Mouse (Mus musculus): ENCODE data around the gene Shank3. TPM values are rescaled to one million over a fixed set of nuclear protein-coding genes. Genes with fewer than 3 reads are reported as not detected.

Gene Shank3
- total and polyA plus RNA-seq, 2 experiments from 2014 or later, result 8.7 to 61.8 TPM

DNA sequence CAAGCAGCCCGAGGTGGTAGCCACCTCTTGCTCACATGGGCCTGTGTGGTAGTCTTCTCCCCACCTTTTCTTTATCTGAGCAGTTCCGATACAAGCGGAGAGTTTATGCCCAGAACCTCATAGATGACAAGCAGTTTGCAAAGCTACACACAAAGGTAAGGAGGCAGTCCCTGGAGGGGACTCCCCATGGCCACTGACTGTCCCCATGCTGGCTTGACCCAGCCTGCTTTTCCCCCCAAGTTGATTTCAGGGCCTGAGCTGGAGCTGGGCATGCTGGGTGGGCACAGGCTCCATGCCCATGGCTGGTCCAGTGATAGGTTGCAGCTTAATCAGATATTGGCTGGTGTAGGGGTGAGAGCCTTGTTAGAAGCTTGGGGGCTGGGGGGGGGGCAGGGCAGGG, 1.9 kb downstream of the Shank3 start:
- Histone ChIP-seq H3K36me3 (ENCODE audit: insufficient read depth, low read length) (peaks cover 5% of the 10 kb centered on the region; the same call in 1 of the 2 replicates), H3K27me3 (ENCODE audit: insufficient read depth, low read length) (no peaks in the 10 kb centered on the region), H3K4me1 (ENCODE audit: insufficient read depth, low read length) (peaks cover 5% of the 10 kb centered on the region; the same call in 1 of the 2 replicates), H3K9ac (replicated peaks; ENCODE audit: low read length) (no peak overlapping the region), H3K4me3 (ENCODE audit: low read length) (no peak overlapping the region), H3K4me2 (ENCODE audit: low read depth, low read length) (peak overlapping the region; percentile 84; the same call in 1 of the 2 replicates), H3K27ac (no peak overlapping the region), H3K9me3 (ENCODE audit: low read length) (no peaks in the 10 kb centered on the region)
- ATAC-seq, result no peak
- no peak for DNase-seq (ENCODE audit: low spot score)
- 83% methylated on average over 3 of the region's 3 CpGs for WGBS
- no peak for TF ChIP-seq CTCF (IDR thresholded peaks at IDR 0.05; ENCODE audit: low read depth)

DNA sequence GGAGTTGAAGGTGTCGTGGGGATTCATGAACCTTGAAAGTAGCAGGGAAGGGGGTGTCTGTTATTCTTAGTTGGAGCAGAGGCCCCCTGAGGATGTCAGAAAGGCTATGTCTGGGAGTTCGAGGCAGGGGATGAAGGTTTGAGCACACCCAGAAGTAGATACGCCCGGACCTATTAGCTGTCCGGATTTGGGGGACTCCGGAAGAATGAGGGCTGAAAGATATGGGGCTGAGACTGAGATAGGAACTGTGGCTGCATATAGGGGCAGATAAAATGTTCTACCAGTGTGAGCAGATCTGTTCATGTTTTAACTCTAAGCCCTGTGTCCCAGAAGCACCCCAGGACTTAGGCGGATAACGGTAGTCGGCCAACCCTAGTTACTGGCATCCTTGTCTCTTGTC, 5.4 kb downstream of the Shank3 start:
- no peak overlapping the region for H3K4me3 ChIP-seq (ENCODE audit: low read length)
- no peaks in the 10 kb centered on the region; the same call in 1 of the 2 replicates for H3K4me1 ChIP-seq (ENCODE audit: insufficient read depth, low read length)
- no peak overlapping the region for H3K27ac ChIP-seq
- no peak for TF ChIP-seq CTCF (IDR thresholded peaks at IDR 0.05; ENCODE audit: low read depth)
- DNase-seq (ENCODE audit: low spot score) (no peak), ATAC-seq (no peak)
- H3K9me3 ChIP-seq (ENCODE audit: low read length), result no peaks in the 10 kb centered on the region
- no peak overlapping the region for H3K9ac ChIP-seq (replicated peaks; ENCODE audit: low read length)
- no peak overlapping the region for H3K4me2 ChIP-seq (ENCODE audit: low read depth, low read length)
- peaks cover 12% of the 10 kb centered on the region; the same call in 1 of the 2 replicates for H3K36me3 ChIP-seq (ENCODE audit: insufficient read depth, low read length)
- H3K27me3 ChIP-seq (ENCODE audit: insufficient read depth, low read length), result no peaks in the 10 kb centered on the region
- 97% methylated on average over 9 of the region's 9 CpGs for WGBS

DNA sequence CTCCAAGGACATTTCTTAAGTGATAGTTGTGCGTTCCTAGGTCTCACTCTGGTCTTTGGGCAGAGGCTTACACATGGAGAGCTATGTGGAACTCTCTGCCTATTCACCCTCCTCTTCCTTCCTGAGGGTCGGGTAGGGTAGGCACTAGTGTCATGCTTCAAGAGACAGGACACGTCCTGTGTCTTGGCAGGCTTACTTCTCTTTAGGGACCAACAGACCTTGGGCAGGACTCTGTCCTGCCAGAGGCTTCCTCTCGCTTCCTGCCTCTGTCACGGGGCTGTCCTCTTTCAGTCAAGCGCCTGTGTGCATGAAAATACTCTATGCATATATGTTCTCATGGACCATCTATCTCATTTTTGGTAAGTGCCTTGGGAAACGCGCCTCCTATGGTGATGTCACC, 8.3 kb downstream of the Shank3 start:
- TF ChIP-seq CTCF (IDR thresholded peaks at IDR 0.05; ENCODE audit: low read depth), result no peak
- no peak overlapping the region for H3K4me2 ChIP-seq (ENCODE audit: low read depth, low read length)

DNA sequence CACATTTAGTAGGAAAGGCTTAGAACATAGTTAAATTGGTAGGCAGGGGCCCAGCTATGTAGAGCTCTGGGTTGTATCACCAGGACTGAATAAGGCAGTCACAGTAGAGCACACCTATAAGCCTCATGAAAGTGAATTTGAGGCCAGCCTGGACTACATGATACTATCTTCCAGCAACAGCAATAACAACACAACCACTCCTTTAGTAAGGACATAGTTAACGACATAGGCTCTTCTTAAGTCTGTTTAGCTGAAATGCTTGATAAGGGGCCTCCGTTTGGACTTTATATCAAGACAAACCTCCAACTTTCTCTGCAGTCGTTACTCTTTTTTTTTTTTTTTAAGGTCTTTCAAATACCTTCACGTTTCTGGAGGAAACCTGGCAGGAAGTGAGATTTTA, 13.3 kb downstream of the Shank3 start:
- WGBS, result 87% methylated on average over 4 of the region's 4 CpGs
- H3K36me3 ChIP-seq (ENCODE audit: insufficient read depth, low read length), result no peaks in the 10 kb centered on the region; the same call in 1 of the 2 replicates
- H3K9me3 ChIP-seq (ENCODE audit: low read length), result no peaks in the 10 kb centered on the region
- H3K27ac ChIP-seq, result no peak overlapping the region
- ATAC-seq (no peak), DNase-seq (ENCODE audit: low spot score) (no peak)
- TF ChIP-seq CTCF (IDR thresholded peaks at IDR 0.05; ENCODE audit: low read depth), result no peak
- no peak overlapping the region for H3K4me2 ChIP-seq (ENCODE audit: low read depth, low read length)
- no peaks in the 10 kb centered on the region for H3K27me3 ChIP-seq (ENCODE audit: insufficient read depth, low read length)
- no peak overlapping the region for H3K4me3 ChIP-seq (ENCODE audit: low read length)
- no peak overlapping the region for H3K9ac ChIP-seq (replicated peaks; ENCODE audit: low read length)
- no peaks in the 10 kb centered on the region for H3K4me1 ChIP-seq (ENCODE audit: insufficient read depth, low read length)

More for the DNA sequence above, 8.3 kb downstream of the Shank3 start:
- Histone ChIP-seq H3K9me3 (ENCODE audit: low read length) (no peaks in the 10 kb centered on the region), H3K4me3 (ENCODE audit: low read length) (no peak overlapping the region), H3K4me1 (ENCODE audit: insufficient read depth, low read length) (no peaks in the 10 kb centered on the region), H3K27ac (no peak overlapping the region), H3K27me3 (ENCODE audit: insufficient read depth, low read length) (no peaks in the 10 kb centered on the region), H3K36me3 (ENCODE audit: insufficient read depth, low read length) (peaks cover 12% of the 10 kb centered on the region; the same call in 1 of the 2 replicates), H3K9ac (replicated peaks; ENCODE audit: low read length) (no peak overlapping the region)
- 92% methylated on average over 8 of the region's 8 CpGs for WGBS
- DNase-seq (ENCODE audit: low spot score) (no peak), ATAC-seq (no peak)

DNA sequence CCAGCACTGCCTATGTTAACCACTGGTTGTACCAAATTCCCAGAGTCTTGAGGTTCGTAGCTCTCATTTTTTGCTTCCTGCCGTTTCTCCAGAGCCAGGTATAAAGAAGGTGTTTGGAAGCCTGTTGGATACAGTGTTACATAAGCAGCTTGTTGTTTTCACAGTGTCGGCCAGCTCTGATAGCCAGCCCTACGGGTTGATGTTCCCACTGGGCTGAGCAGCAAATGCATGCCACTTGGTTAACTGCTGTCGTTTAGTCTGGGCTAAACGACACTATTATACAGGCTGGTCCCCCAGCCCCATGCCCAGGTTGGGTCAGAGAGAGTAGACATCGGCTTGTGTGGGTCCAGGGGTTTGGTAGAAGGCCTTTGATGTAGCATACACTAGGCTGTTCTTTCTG, 22.5 kb downstream of the Shank3 start:
- no peak overlapping the region for H3K4me2 ChIP-seq (ENCODE audit: low read depth, low read length)
- no peak for DNase-seq (ENCODE audit: low spot score)
- no peak overlapping the region for H3K9ac ChIP-seq (replicated peaks; ENCODE audit: low read length)
- H3K4me1 ChIP-seq (ENCODE audit: insufficient read depth, low read length), result peaks cover 4% of the 10 kb centered on the region; the same call in 1 of the 2 replicates
- no peak for TF ChIP-seq CTCF (IDR thresholded peaks at IDR 0.05; ENCODE audit: low read depth)
- H3K27ac ChIP-seq, result no peak overlapping the region
- 82% methylated on average over 7 of the region's 7 CpGs for WGBS
- H3K4me3 ChIP-seq (ENCODE audit: low read length), result no peak overlapping the region
- no peak for ATAC-seq
- H3K9me3 ChIP-seq (ENCODE audit: low read length), result no peaks in the 10 kb centered on the region
- H3K36me3 ChIP-seq (ENCODE audit: insufficient read depth, low read length), result no peaks in the 10 kb centered on the region; the same call in 1 of the 2 replicates
- no peaks in the 10 kb centered on the region for H3K27me3 ChIP-seq (ENCODE audit: insufficient read depth, low read length)

DNA sequence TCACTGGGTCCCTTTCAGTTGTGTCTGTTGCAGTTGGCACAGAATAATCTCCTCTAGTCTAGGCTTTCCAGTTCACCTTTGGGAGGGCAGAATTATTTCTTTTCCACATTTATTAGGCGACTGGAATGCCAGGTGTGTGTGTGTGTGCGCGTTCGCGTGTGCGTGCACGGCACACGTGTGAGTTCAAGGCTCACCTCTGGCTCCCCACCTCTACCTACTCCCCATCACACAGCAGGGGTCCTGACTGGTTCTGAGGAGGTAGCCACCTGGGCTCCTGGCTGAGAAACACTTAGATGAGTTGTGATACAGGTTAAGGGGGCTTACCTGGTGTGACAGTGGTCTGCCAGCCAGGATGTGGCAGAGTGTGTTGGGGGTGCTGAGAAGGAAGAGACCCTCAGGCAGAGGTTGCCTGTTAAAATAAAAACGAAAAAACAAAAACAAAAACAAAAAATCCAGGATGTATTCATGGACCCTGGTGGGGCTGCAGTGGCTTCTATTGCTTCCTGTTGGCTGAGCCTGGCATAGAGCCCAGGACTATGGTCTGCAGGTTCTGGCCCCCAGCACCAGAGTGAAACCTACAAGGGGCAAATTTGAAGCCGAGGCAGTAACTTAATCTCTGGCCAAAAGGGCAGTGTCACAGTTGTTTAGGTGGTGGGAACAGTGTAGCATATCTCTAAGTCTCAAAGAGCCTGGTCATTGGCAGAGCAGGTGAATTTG, 23.3 kb downstream of the Shank3 start:
- peak overlapping the region; percentile 67; the same call in 1 of the 2 replicates for H3K4me3 ChIP-seq (ENCODE audit: low read length)
- H3K27ac ChIP-seq, result no peak overlapping the region
- no peak for TF ChIP-seq CTCF (IDR thresholded peaks at IDR 0.05; ENCODE audit: low read depth)
- no peaks in the 10 kb centered on the region for H3K27me3 ChIP-seq (ENCODE audit: insufficient read depth, low read length)
- DNase-seq (ENCODE audit: low spot score), result no peak
- peak overlapping the region; percentile 90 for H3K4me2 ChIP-seq (ENCODE audit: low read depth, low read length)
- WGBS, result 87% methylated on average over 10 of the region's 10 CpGs
- no peak for ATAC-seq
- no peaks in the 10 kb centered on the region for H3K9me3 ChIP-seq (ENCODE audit: low read length)
- H3K9ac ChIP-seq (replicated peaks; ENCODE audit: low read length), result no peak overlapping the region
- no peaks in the 10 kb centered on the region; the same call in 1 of the 2 replicates for H3K36me3 ChIP-seq (ENCODE audit: insufficient read depth, low read length)
- peaks cover 4% of the 10 kb centered on the region; the same call in 1 of the 2 replicates for H3K4me1 ChIP-seq (ENCODE audit: insufficient read depth, low read length)

Measured in hindbrain, postnatal 0 days (tissue).